Mouse (Mus musculus) retina, postnatal 1 day (tissue): ENCODE results near the gene Prkg1.

Experiments used
- DNase-seq: peaks from one replicate; pipeline ENCODE4 v3.0.0-alpha.2; 2012

Gene Prkg1

DNA sequence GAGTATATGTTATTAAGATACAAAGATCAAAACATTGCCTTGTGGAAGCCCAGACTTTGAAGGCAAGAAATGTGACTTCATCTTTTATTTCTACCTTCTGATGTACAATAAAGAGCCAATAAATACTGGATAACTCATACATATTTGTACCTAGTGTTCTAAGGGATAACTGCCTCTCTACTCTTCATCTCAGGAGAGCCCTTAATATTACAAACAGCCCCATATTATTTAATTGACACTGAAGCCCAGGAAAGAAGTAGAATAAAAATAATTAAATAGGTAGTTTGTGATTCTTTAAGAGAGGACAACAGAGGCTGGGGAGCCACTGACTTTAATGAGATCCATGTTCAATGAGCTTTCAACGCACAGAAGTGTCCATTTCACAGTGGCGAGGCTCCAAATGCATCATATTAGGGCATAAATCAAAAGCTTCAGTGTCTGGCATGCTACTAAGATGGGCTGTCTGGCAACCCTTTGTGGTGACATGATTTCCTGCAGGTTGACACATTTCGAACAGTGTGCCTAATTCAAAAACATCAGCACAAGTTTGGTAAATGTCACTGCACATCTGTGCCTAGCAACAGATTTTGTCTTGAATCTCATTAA lies 753.2 kb downstream of the Prkg1 start:
- no peak for DNase-seq

DNA sequence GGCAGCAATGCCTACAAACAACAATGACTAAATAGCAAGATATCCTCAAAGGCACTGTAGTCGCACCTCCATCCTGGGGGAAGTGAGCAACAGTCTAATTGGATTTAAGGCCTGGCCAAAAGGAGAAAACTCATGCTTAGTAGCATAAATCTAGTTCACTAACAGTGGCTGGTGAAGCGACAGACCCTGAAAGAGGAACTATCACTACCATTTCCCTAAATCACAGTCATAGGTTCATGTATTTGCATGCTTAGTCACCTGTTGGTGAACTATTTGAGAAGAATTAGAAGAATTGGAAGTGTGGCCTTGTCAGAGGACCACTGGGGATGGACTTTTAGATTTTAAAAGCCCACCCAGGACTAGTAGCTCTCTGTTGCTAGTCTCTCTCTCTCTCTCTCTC lies 766.3 kb downstream of the Prkg1 start:
- DNase-seq = no peak

- DNase-seq = peak; percentile 30
Measured at GRCm38 (mm10) chr19:30990390-30990789, 774.4 kb downstream of the Prkg1 start.

GRCm38 (mm10) chr19:30982436-30982835 lies 782.4 kb downstream of the Prkg1 start:
- DNase-seq = peak; percentile 94

DNA sequence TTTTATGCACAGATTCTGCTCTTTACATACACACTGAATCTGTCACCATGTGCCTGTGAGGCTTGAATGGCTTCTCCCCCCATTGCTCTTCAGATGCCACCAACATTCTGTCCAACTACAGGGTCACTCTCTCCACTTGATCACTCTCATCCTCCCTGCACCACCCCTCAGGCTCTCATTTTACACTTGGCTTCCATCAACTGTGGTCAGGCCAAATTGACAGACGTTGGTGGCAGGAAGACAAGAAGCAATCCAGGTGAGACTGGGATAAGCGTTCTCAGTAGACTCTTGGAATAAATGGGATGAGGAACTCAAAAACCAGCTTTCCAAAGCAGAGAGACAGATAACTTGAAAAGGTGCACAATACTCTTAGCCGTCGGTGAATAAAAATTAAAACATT lies 786.7 kb downstream of the Prkg1 start:
- DNase-seq = no peak

GRCm38 (mm10) chr19:30950610-30951009 lies 814.2 kb downstream of the Prkg1 start:
- DNase-seq = no peak

- DNase-seq = no peak
Measured at GRCm38 (mm10) chr19:30948202-30948601, 816.6 kb downstream of the Prkg1 start.

DNA sequence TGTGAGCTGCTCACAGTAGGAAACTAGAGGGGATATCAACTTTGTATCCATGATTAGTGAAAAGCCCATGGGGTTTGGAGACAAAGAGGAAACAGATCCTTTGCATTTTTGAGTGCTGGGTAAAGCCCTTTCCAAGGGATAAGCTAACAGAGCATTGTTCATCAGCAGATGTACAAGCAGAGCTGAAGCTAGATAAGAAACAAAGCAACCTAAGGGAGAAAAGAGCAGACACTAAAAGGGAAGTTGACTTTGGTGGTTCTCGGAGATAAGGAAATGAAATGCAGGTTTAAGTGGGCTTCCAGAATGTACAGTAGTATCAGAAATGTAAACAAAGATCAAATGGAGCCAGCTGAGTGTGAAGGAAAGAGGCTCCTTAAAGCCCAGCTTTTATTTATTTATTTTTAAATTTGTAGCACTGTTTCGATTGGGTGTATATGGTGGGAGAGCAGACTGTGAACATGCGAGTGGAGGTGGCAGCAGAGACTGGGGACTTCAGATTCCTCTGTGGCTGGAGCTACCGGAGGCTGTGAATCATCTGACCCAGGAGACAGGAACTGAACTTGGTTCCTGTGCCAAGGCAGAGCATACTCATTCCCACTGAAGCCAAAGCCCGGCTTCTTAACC lies 822.4 kb downstream of the Prkg1 start:
- no peak for DNase-seq

GRCm38 (mm10) chr19:30938058-30938457 lies 826.8 kb downstream of the Prkg1 start:
- DNase-seq = no peak

- DNase-seq = no peak
Measured at GRCm38 (mm10) chr19:30931469-30932192, 833.2 kb downstream of the Prkg1 start.

DNA sequence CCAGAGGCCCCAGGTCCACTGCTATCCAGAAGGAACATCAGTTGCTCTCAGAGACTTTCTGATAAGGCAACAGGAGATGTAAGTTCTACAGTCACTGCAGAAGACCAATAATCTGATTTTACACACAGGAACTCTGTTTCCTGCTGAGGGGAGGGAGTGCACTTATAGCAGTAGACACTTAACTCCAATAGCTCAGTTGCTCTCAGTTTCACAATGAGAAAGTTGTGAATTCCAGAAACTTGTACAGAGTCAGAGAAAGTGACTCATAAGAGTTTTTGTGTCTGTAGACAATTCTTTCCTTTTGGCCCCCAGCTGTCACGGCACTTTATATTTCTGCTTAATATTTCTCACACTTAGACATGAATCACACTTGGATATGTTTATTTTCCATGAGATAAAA lies 840.8 kb downstream of the Prkg1 start:
- DNase-seq = no peak

DNA sequence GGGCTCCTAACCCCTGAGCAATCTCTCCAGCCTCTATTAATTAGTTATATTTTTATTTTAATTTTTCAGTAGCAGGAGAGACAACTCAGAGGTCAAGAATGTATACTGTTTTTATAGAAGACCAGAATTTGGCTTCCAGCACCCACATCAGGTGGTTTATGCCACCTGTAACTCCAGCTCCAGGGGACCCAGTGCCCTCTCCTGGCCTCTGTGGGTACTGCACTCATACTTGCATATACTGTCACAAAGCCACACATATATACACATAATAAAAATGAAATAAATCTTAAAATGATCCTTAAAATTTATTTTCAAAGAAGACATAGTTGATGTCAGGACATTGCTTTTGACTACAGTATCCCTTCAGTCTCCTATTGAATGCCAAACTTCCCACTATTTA lies 862.5 kb downstream of the Prkg1 start:
- DNase-seq = no peak

GRCm38 (mm10) chr19:30901025-30901424 lies 863.8 kb downstream of the Prkg1 start:
- no peak for DNase-seq

DNA sequence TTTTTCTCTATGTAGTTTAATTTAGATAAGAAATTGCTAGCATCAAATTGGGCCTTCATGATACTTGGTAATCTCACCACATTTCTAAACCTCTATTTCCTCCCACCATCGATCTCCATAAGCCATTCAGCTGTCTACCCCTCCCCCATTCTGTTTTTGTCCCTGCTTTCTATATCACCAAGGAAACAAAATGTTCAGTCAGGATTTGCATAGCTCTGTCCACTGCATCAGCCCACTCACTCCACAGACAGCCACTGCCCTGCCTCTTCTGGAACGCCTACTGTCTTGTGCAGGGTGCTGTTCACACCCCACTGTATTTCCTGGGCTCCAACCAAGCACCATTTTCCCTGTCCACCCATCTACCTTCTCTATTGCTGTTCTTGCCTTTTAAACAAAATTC lies 874.5 kb downstream of the Prkg1 start:
- DNase-seq = peak; percentile 35

DNA sequence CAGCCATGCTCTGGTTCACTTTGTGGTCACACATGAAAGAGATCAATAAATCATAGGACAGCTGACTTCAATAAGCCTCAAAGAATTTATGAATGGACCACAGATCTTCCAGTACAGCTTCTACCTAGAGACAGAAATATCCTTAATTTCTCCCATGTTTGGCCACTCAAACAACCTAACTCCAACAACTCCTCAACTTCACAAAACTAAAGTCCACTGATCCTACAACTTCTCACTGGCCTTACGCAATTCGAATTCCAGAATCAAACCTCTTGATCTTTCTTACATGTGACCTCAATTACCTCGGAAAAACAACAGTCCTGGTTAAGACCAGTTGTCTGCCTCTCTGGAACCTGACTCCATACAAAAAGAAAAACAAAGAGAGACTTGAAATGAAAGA lies 875.0 kb downstream of the Prkg1 start:
- no peak for DNase-seq

DNA sequence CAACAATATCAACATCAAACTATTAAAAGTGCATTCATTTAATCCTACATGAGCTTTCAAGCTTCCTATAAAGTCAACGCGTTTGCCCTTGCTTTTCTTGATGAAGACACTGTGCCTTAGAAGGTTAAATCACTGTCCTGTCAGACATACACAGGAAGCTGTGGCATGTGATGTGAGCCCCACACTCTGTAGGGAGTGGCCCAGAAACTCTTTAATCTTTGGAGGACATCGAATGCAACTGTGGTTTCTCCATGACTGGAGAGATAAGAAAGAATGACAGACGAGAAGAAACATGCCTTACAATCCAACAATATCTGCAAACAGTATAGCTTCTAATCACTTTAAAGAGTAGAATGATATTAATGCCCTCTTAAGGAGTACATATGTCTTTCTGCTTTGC lies 903.4 kb downstream of the Prkg1 start:
- DNase-seq = no peak

- DNase-seq = no peak
Measured at GRCm38 (mm10) chr19:30851023-30851422, 913.8 kb downstream of the Prkg1 start.

DNA sequence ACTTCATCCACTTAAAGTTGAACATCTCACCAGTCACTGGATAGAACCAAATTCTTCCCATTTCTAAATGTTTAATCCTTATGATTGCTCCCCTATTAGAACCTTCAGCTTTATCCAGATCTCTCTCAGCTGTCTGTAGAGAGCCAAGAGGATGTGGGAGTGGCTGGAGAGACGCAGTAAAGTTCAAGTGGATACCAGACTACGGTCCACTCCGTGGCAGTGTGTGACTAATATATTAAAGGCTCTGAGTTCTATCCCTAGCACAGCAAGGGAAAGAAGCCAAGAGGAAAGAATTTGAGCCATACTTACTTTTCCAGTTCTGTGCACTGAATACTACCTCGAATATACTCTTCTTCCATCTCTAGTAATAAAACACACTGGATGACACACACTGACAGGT lies 919.9 kb downstream of the Prkg1 start:
- DNase-seq = no peak

GRCm38 (mm10) chr19:30843637-30844036 lies 921.2 kb downstream of the Prkg1 start:
- no peak for DNase-seq

DNA sequence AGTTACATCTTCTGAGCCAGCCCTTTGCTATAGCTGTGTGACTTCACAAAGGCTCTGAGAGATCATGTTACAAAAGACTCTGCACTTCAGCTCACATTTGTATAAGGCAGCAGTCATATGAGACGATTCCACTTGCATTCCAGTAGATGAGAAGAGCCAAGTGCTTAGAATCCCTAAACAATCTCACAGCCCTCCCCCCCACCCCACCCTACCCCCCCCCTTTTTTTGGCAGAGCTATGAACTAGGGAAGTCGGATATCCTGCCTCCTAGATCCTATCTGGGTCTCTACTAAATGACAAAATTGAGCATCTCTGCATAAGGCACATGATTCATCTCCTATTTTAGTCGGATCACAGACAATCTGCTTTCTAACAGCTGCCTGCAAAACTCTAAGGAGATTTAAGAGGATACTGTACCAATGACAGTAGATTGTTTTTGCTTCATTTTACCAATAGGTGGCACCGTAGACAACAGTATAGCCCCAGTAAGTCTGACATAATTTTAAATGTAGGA lies 921.7 kb downstream of the Prkg1 start:
- DNase-seq = peak; percentile 84

DNA sequence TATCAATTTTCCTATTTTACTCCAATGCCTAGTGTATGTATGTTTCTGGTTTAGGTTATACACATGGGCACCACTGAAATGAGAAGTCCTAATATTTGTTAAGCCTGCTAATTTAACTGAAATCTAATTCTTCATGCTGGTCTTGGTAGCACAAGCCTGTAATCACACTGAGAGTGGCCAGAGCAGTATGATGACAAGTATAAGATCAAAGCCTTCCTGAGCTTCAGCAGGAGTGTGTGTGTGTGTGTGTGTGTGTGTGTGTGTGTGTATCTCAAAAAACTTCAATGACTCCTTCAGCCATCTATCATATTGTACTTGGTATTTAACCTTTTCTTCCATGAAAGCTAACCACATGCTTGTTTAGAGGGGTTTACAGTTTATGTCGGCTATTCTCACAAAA lies 922.2 kb downstream of the Prkg1 start:
- DNase-seq = no peak

- DNase-seq = no peak
Measured at GRCm38 (mm10) chr19:30833045-30833651, 931.7 kb downstream of the Prkg1 start.

DNA sequence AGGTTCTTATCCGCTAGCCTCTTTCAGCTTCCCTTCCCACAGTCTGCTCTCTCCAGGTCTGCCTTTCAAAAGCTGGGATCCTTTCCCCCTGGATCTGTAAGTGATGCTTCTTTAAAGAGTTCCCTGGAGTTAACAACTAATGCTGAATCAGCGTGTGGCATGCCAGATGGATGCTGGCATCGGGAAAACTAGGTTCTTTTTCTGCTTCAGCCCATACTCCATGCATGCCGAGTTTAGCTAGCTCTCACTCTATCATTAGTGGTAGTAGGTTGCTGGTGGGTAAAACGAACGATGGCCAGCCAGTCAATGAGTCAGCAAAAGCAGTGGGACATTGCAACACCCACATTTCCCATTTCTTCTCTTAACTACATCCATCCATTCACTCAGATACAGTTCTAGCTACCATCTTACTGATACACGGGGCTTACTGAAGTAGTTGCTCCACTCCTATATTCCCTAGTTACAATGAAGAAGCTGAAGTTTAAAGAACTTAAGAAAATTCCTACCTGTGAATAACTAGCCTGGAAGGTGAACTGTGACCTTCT lies 935.5 kb downstream of the Prkg1 start:
- no peak for DNase-seq
